15 mouse cellular contexts compared by ENCODE assay signal in genomic region chr6:115168921-115169320, GRCm38 (mm10). TPM values are rescaled to one million over a fixed set of nuclear protein-coding genes. Genes with fewer than 3 reads are reported as not detected.
DNase-seq lines count a peak whose midpoint lies in the region; ATAC-seq and TF ChIP-seq lines count a peak whose summit lies in the region.
"Had no signal": no experiment of that assay in that cellular context is flagged by ENCODE, and none has a peak within 500 bp of the region (broad histone marks: within the 10 kb centered on the region; RNA-seq: fewer than 3 reads in every experiment).

No protein-coding gene starts in this region.

- H3K4me2 ChIP-seq in liver, embryonic 12.5 days: no peak overlapping the region
- H3K4me2 ChIP-seq: hindbrain, embryonic 12.5 days had no signal

- no peaks in the 10 kb centered on the region for H3K36me3 ChIP-seq in liver, embryonic 12.5 days
- no peaks in the 10 kb centered on the region for H3K36me3 ChIP-seq in kidney, adult 2 months (ENCODE audit: control insufficient read depth, insufficient read depth, low read length)
- H3K36me3 ChIP-seq: G1E; hindbrain, embryonic 12.5 days had no signal

- no peaks in the 10 kb centered on the region for H3K4me1 ChIP-seq in liver, embryonic 12.5 days
- H3K4me1 ChIP-seq in kidney, adult 2 months (ENCODE audit: control insufficient read depth, insufficient read depth, low read length): no peaks in the 10 kb centered on the region
- H3K4me1 ChIP-seq: hindbrain, embryonic 12.5 days had no signal

- no peak overlapping the region for H3K4me3 ChIP-seq in liver, embryonic 12.5 days
- H3K4me3 ChIP-seq in kidney, adult 2 months (ENCODE audit: insufficient read depth, low read depth, low read length): no peak overlapping the region
- H3K4me3 ChIP-seq: hindbrain, embryonic 12.5 days had no signal

- no peak for ATAC-seq in liver, embryonic 12.5 days

- no peak overlapping the region for H3K9ac ChIP-seq in liver, embryonic 12.5 days
- H3K9ac ChIP-seq: hindbrain, embryonic 12.5 days had no signal

- WGBS in liver, embryonic 12.5 days (ENCODE audit: insufficient replicate concordance): 36% methylated on average over 3 of the region's 3 CpGs
- 65% methylated on average over 3 of the region's 3 CpGs for WGBS in kidney, adult 2 months

- H3K9me3 ChIP-seq in liver, embryonic 12.5 days (replicated peaks): no peaks in the 10 kb centered on the region
- H3K9me3 ChIP-seq: G1E; hindbrain, embryonic 12.5 days had no signal

- no peak for TF ChIP-seq POLR2A in kidney, adult 2 months (IDR thresholded peaks at IDR 0.05; ENCODE audit: low read depth, low read length)

- no peak overlapping the region for H3K27ac ChIP-seq in liver, embryonic 12.5 days
- H3K27ac ChIP-seq in kidney, adult 2 months (ENCODE audit: insufficient read depth, low read depth, low read length): no peak overlapping the region
- H3K27ac ChIP-seq: hindbrain, embryonic 12.5 days had no signal

- no peaks in the 10 kb centered on the region for H3K27me3 ChIP-seq in liver, embryonic 12.5 days (replicated peaks)
- H3K27me3 ChIP-seq in kidney, adult 2 months (replicated peaks; ENCODE audit: control insufficient read depth, insufficient read depth, low read length): no peaks in the 10 kb centered on the region
- H3K27me3 ChIP-seq: hindbrain, embryonic 12.5 days had no signal

- no peak for TF ChIP-seq CTCF in kidney, adult 2 months (conservative IDR thresholded peaks at IDR 0.05; ENCODE audit: insufficient read depth, insufficient read length, low read depth, low read length)

- DNase-seq in right cerebral cortex, adult 18-20 months: peak; percentile 89
- no peak for DNase-seq in right cerebral cortex, postnatal 4 days
- DNase-seq in cerebellum, adult 9-11 months: peak; percentile 92
- DNase-seq in layer of hippocampus, adult 9-11 months: peak; percentile 93
- DNase-seq in telencephalon, adult 2 months (ENCODE audit: low read depth, low spot score): peak; percentile 94
- DNase-seq in kidney, adult 11 months: no peak
- no peak for DNase-seq in kidney, adult 2 months
- DNase-seq: adrenal gland, postnatal 14 days; lung, postnatal 10 days had no signal

RNA-seq across cellular contexts. Expression of gene Syn2, which starts 34.2 kb away (rescaled TPM):
- polyA plus RNA-seq in liver, embryonic 12.5 days (2016; fragmentation: Nextera tagmentation; extraction: Ambion mirVana): 0.12 TPM in 1 of 2 replicates, not detected in the other
- 10.2 and 11.9 TPM in 2 replicates for polyA plus RNA-seq in kidney, adult 2 months (2012; rRNA removed)
- polyA plus RNA-seq: G1E had no signal

RNA-seq across cellular contexts. Expression of gene Gm17482, which starts 58.2 kb away (rescaled TPM):
- polyA plus RNA-seq in liver, embryonic 12.5 days (2016; fragmentation: Nextera tagmentation; extraction: Ambion mirVana): not detected in 2 replicates
- not detected in 2 replicates for polyA plus RNA-seq in kidney, adult 2 months (2012; rRNA removed)
- polyA plus RNA-seq: embryonic facial prominence, embryonic 11.5 days; G1E; hindbrain, embryonic 12.5 days; limb, embryonic 11.5 days; urinary bladder, adult 2 months had no signal

Comparison
In these comparisons a context has a peak if more than half of its experiments do, and no peak if none do; other contexts are left out.
1. DNase-seq: peak in right cerebral cortex, adult 18-20 months (single experiment), cerebellum, adult 9-11 months (single experiment), layer of hippocampus, adult 9-11 months (single experiment) and telencephalon, adult 2 months (single experiment); none in right cerebral cortex, postnatal 4 days (single experiment), kidney, adult 11 months (single experiment) and kidney, adult 2 months (single experiment).
2. RNA of gene Syn2, which starts 34.2 kb away (polyA plus RNA-seq): 10.2 to 11.9 TPM in kidney, adult 2 months; 0.12 TPM in liver, embryonic 12.5 days; every median in the first group is over 10 times any median in the second.